Mouse (Mus musculus) heart, adult 11 months (tissue): ENCODE results near the gene Spef2.
"Not testable (repeated sequence)": the region's sequence is repeated elsewhere in the genome, so short reads cannot be mapped to it uniquely, and the experiment has no call there.

Experiments used
- DNase-seq: peaks from one replicate; pipeline ENCODE4 v3.0.0; 2022

Gene Spef2

GRCm38 (mm10) chr15:9664948-9665347 lies 83.7 kb downstream of the Spef2 start:
- DNase-seq, result not testable (repeated sequence)

- DNase-seq, result no peak
Observed at GRCm38 (mm10) chr15:9661215-9661614, 87.5 kb downstream of the Spef2 start.

GRCm38 (mm10) chr15:9634471-9634870 lies 114.2 kb downstream of the Spef2 start:
- DNase-seq, result no peak

GRCm38 (mm10) chr15:9631657-9632056 lies 117.0 kb downstream of the Spef2 start:
- DNase-seq, result no peak

- no peak for DNase-seq
Observed at GRCm38 (mm10) chr15:9629660-9630059, 119.0 kb downstream of the Spef2 start.

GRCm38 (mm10) chr15:9624619-9625018 lies 124.0 kb downstream of the Spef2 start:
- DNase-seq, result no peak

- DNase-seq, result no peak
Observed at GRCm38 (mm10) chr15:9608177-9608576, 140.5 kb downstream of the Spef2 start.

- no peak for DNase-seq
Observed at GRCm38 (mm10) chr15:9600088-9600455, 148.6 kb downstream of the Spef2 start.

- DNase-seq, result no peak
Observed at GRCm38 (mm10) chr15:9599382-9600087, 149.1 kb downstream of the Spef2 start.

- no peak for DNase-seq
Observed at GRCm38 (mm10) chr15:9596298-9597060, 152.2 kb downstream of the Spef2 start.

- DNase-seq, result no peak
Observed at GRCm38 (mm10) chr15:9589939-9590338, 158.7 kb downstream of the Spef2 start.

GRCm38 (mm10) chr15:9580470-9581280 lies 168.0 kb downstream of the Spef2 start:
- DNase-seq, result no peak

GRCm38 (mm10) chr15:9577303-9577702 lies 171.4 kb downstream of the Spef2 start:
- DNase-seq, result no peak

GRCm38 (mm10) chr15:9574796-9575195 lies 173.9 kb downstream of the Spef2 start:
- no peak for DNase-seq

GRCm38 (mm10) chr15:9573361-9573760 lies 175.3 kb downstream of the Spef2 start:
- no peak for DNase-seq

GRCm38 (mm10) chr15:9572664-9573063 lies 176.0 kb downstream of the Spef2 start:
- no peak for DNase-seq

- no peak for DNase-seq
Observed at GRCm38 (mm10) chr15:9571896-9572295, 176.8 kb downstream of the Spef2 start.

- no peak for DNase-seq
Observed at GRCm38 (mm10) chr15:9567316-9567715, 181.4 kb downstream of the Spef2 start.

GRCm38 (mm10) chr15:9565396-9565795 lies 183.3 kb downstream of the Spef2 start:
- peak; percentile 76 for DNase-seq

- DNase-seq, result peak; percentile 75
Observed at GRCm38 (mm10) chr15:9564156-9564555, 184.5 kb downstream of the Spef2 start.

- peak; percentile 79 for DNase-seq
Observed at GRCm38 (mm10) chr15:9557264-9557663, 191.4 kb downstream of the Spef2 start.

- peak; percentile 29 for DNase-seq
Observed at GRCm38 (mm10) chr15:9548951-9549350, 199.7 kb downstream of the Spef2 start.

- peak; percentile 15 for DNase-seq
Observed at GRCm38 (mm10) chr15:9535200-9535599, 213.5 kb downstream of the Spef2 start.
